Mouse (Mus musculus) macrophage (primary cell): ENCODE measurements around the gene Copg1. TPM values are rescaled to one million over a fixed set of nuclear protein-coding genes. Genes with fewer than 3 reads are reported as not detected.
"Not testable (repeated sequence)": the region's sequence is repeated elsewhere in the genome, so short reads cannot be mapped to it uniquely, and the experiment has no call there.

Experiments
- H3K27ac ChIP-seq: fragments of 350-480 bp; formaldehyde crosslinking; 2 replicates; pipeline ENCODE4 v1.9.0; 2021
- H3K36me3 ChIP-seq: fragments of 350-480 bp; formaldehyde crosslinking; 2 replicates; pipeline ENCODE4 v1.9.0; 2021; ENCODE audit errors: inconsistent target
- H3K4me3 ChIP-seq: fragments of 350-480 bp; formaldehyde crosslinking; 2 replicates; pipeline ENCODE4 v1.9.0; 2021; ENCODE audit errors: inconsistent target
- H3K79me2 ChIP-seq: fragments of 350-480 bp; formaldehyde crosslinking; 2 replicates; pipeline ENCODE4 v1.9.0; 2021; ENCODE audit errors: inconsistent target
- WGBS: methylation state at CpG from one replicate; pipeline ENCODE4 v1.1.7; 2026; ENCODE audit warnings: inconsistent platforms; ENCODE audit not compliant: missing documents; 5-methylcytosine and 5-hydroxymethylcytosine counted together
- polyA plus RNA-seq: library from polyadenylated mRNA; stranded (reverse); fragments of 250-400 nt; gene quantifications from 3 replicates; pipeline ENCODE4 v1.2.4, GENCODE M21; 2018; ENCODE audit warnings: inconsistent platforms

The Copg1 gene
- polyA plus RNA-seq, 1 experiment from 2014 or later, result 36.1 TPM

- Histone ChIP-seq H3K4me3 (no peak overlapping the region), H3K27ac (no peak overlapping the region), H3K36me3 (peaks cover 97% of the 10 kb centered on the region), H3K79me2 (no peaks in the 10 kb centered on the region)
- WGBS, result 98% methylated on average over 10 of the region's 10 CpGs
Observed at GRCm38 (mm10) chr6:87898028-87898427, 10.4 kb downstream of the Copg1 start.

GRCm38 (mm10) chr6:87906632-87907031 is 19.0 kb downstream of the Copg1 start:
- H3K4me3 ChIP-seq, result no peak overlapping the region
- 85% methylated on average over 5 of the region's 5 CpGs for WGBS
- H3K27ac ChIP-seq, result no peak overlapping the region
- H3K79me2 ChIP-seq, result no peaks in the 10 kb centered on the region
- peaks cover 95% of the 10 kb centered on the region for H3K36me3 ChIP-seq

GRCm38 (mm10) chr6:87909181-87909580 is 21.6 kb downstream of the Copg1 start:
- Histone ChIP-seq H3K79me2 (no peaks in the 10 kb centered on the region), H3K36me3 (peaks cover 81% of the 10 kb centered on the region), H3K27ac (no peak overlapping the region), H3K4me3 (no peak overlapping the region)
- 94% methylated on average over 6 of the region's 6 CpGs for whole genome bisulfite sequencing

GRCm38 (mm10) chr6:87911559-87911958 is 23.9 kb downstream of the Copg1 start:
- WGBS, result 85% methylated on average over 5 of the region's 6 CpGs
- Histone ChIP-seq H3K27ac (no peak overlapping the region), H3K36me3 (peaks cover 59% of the 10 kb centered on the region), H3K4me3 (no peak overlapping the region), H3K79me2 (no peaks in the 10 kb centered on the region)

- Histone ChIP-seq H3K79me2 (no peaks in the 10 kb centered on the region), H3K36me3 (peaks cover 38% of the 10 kb centered on the region), H3K27ac (no peak within 1 kb of the TSS), H3K4me3 (peak within 1 kb of the TSS; percentile 43)
- WGBS, result 4% methylated on average over 62 of the region's 62 CpGs
Observed at GRCm38 (mm10) chr6:87913661-87914325, 26.2 kb downstream of the Copg1 start, which contains the start of gene Hmces. Gene Hmces, plus strand, starts transcription at chr6:87913935.

- H3K36me3 ChIP-seq, result peaks cover 31% of the 10 kb centered on the region
- H3K4me3 ChIP-seq, result peak overlapping the region; percentile 43
- no peak overlapping the region for H3K27ac ChIP-seq
- H3K79me2 ChIP-seq, result no peaks in the 10 kb centered on the region
- WGBS, result 13% methylated on average over 35 of the region's 35 CpGs
Observed at GRCm38 (mm10) chr6:87914326-87915102, 26.9 kb downstream of the Copg1 start.

GRCm38 (mm10) chr6:87915939-87916338 is 28.3 kb downstream of the Copg1 start:
- Histone ChIP-seq H3K27ac (no peak overlapping the region), H3K79me2 (no peaks in the 10 kb centered on the region), H3K36me3 (peaks cover 18% of the 10 kb centered on the region; the same call in 1 of the 2 replicates), H3K4me3 (no peak overlapping the region)
- 3% methylated on average over 5 of the region's 5 CpGs for WGBS

GRCm38 (mm10) chr6:87921201-87921600 is 33.6 kb downstream of the Copg1 start:
- WGBS, result 97% methylated on average over 4 of the region's 4 CpGs
- H3K36me3 ChIP-seq, result no peaks in the 10 kb centered on the region
- H3K4me3 ChIP-seq, result no peak overlapping the region
- H3K27ac ChIP-seq, result no peak overlapping the region
- H3K79me2 ChIP-seq, result no peaks in the 10 kb centered on the region

GRCm38 (mm10) chr6:87923624-87924023 is 36.0 kb downstream of the Copg1 start:
- H3K36me3 ChIP-seq, result no peaks in the 10 kb centered on the region
- 0% methylated on average over 1 of the region's 1 CpGs for WGBS

GRCm38 (mm10) chr6:87935037-87935436 is 47.4 kb downstream of the Copg1 start:
- Histone ChIP-seq H3K4me3 (no peak overlapping the region), H3K27ac (no peak overlapping the region), H3K79me2 (no peaks in the 10 kb centered on the region), H3K36me3 (no peaks in the 10 kb centered on the region)
- 59% methylated on average over 5 of the region's 5 CpGs for WGBS

More at GRCm38 (mm10) chr6:87923624-87924023, 36.0 kb downstream of the Copg1 start:
- Histone ChIP-seq H3K27ac (no peak overlapping the region), H3K79me2 (no peaks in the 10 kb centered on the region), H3K4me3 (no peak overlapping the region)

- no peak overlapping the region for H3K27ac ChIP-seq
- H3K4me3 ChIP-seq, result no peak overlapping the region
- H3K36me3 ChIP-seq, result no peaks in the 10 kb centered on the region
- no peaks in the 10 kb centered on the region for H3K79me2 ChIP-seq
- WGBS, result 91% methylated on average over 19 of the region's 19 CpGs
Observed at GRCm38 (mm10) chr6:87937178-87937788, 49.7 kb downstream of the Copg1 start.

GRCm38 (mm10) chr6:87938941-87939340 is 51.3 kb downstream of the Copg1 start:
- Histone ChIP-seq H3K36me3 (no peaks in the 10 kb centered on the region), H3K4me3 (no peak overlapping the region), H3K27ac (no peak overlapping the region), H3K79me2 (no peaks in the 10 kb centered on the region)
- 96% methylated on average over 3 of the region's 3 CpGs for WGBS

GRCm38 (mm10) chr6:87942179-87942578 is 54.6 kb downstream of the Copg1 start:
- no peak overlapping the region for H3K4me3 ChIP-seq
- no peak overlapping the region for H3K27ac ChIP-seq
- H3K79me2 ChIP-seq, result no peaks in the 10 kb centered on the region
- no peaks in the 10 kb centered on the region for H3K36me3 ChIP-seq
- 94% methylated on average over 6 of the region's 7 CpGs for WGBS

- H3K27ac ChIP-seq, H3K79me2 ChIP-seq, H3K36me3 ChIP-seq, H3K4me3 ChIP-seq: not testable (repeated sequence)
- 97% methylated on average over 4 of the region's 4 CpGs for WGBS
Observed at GRCm38 (mm10) chr6:87962457-87962856, 74.8 kb downstream of the Copg1 start.
